Mouse (Mus musculus): ENCODE data around the gene Srrm4.
A peak's percentile ranks its signal among the peaks of the same experiment; 100 is the strongest.

DNA sequence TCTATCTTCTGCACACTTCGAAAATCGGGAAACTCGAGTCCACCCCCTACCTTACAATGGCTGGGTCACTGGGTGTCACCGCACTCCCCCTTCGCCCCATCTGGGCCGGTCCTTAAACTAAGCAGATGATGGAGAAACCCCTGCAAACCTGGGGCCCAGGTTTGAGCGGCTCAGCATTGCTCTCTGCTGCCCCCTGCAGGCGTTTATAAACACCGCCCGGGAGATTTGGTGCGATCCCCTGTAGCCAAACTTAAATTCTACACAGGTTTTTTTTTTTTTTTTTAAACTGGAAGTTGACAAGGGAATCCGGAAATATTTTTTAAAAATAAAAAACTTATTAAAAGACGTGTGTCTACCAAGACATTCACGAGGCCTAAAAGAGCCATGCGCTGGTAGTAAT is 115.6 kb downstream of the Srrm4 start:
- TF ChIP-seq POLR2A (IDR thresholded peaks at IDR 0.05; ENCODE audit: insufficient read depth, low read depth, low read length), result no peak
- peak; percentile 83 for TF ChIP-seq CTCF (IDR thresholded peaks at IDR 0.05; ENCODE audit: insufficient read depth, low read depth, low read length)
